Mouse (Mus musculus): ENCODE measurements around the gene Litaf. TPM values are rescaled to one million over a fixed set of nuclear protein-coding genes. Genes with fewer than 3 reads are reported as not detected.
A peak's percentile ranks its signal among the peaks of the same experiment; 100 is the strongest.
"Not testable (repeated sequence)": the region's sequence is repeated elsewhere in the genome, so short reads cannot be mapped to it uniquely, and the experiment has no call there.

Litaf gene
- polyA plus RNA-seq, 1 experiment = 17.6 TPM

GRCm38 (mm10) chr16:11021403-11022112 is 44.4 kb downstream of the Litaf start:
- Histone ChIP-seq H3K4me3 (ENCODE audit: insufficient read depth, low read depth, low read length) (no peak overlapping the region), H3K27ac (replicated peaks; ENCODE audit: low read depth, low read length) (no peak overlapping the region)

DNA sequence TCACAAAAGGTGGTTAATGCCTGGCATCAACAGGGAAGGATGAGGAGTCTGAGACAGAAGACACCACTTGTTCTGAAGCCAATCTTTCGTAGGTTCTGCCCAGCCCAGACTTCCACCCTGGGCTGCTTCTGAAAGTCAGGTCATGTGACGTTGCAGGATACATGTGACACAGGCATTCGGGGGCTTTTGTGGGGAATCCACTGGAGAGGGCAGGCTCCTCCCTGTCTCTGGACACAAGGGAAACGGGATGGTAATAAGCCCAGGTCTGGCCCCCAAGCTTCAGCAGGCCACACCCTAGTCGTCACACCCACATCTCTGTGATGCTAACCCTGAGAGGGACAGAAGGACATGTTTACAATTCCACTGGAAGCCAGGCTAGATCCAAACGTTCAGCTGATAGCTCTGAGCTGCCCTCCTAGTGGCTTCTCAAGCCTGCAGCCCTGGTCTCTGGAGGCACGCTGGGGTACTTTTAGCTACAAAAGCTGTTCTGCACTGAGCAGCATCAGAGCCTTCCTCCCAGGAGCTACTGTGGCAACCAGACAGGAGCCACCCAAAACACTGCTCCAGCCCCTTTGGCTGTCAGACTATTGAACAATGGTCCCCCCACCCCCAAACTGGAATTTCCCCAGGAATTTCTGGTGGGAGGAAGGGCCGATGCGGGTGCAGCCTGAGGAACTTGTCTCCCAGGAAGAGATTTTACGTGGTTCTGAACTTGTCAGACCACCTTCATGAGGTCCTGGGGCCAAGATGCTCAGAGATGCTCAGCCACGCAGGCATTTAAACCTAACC is 48.0 kb downstream of the Litaf start:
- Histone ChIP-seq H3K4me3 (ENCODE audit: insufficient read depth, low read depth, low read length) (no peak overlapping the region), H3K27ac (replicated peaks; ENCODE audit: low read depth, low read length) (0 out of 2 replicates have a peak overlapping the region, but pooled peaks have one; percentile 6), H3K4me1 (ENCODE audit: control insufficient read depth, insufficient read depth, insufficient read length, low read length) (peaks cover 1% of the 10 kb centered on the region; the same call in 1 of the 2 replicates)

More at GRCm38 (mm10) chr16:11021403-11022112, 44.4 kb downstream of the Litaf start:
- H3K4me1 ChIP-seq (ENCODE audit: control insufficient read depth, insufficient read depth, insufficient read length, low read length) = no peaks in the 10 kb centered on the region; the same call in 1 of the 2 replicates

DNA sequence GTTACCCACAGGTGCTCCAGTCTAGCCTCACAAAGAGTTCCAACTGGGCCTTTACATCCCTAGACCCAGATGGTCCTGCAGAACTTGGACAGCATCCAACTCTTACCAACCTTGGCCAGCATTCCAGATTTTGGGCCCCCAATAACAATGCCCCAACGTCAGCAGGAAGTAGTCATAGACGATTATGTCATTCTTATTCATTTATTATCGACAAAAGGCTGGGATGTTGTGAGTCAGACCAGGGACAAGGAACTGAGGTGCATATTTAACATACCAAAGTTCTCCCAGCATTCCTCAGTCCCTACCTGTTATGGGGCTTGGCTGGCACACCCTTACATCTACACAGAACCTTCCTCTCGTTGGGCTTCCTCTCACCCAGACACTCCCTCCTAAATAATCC is 49.6 kb downstream of the Litaf start:
- Histone ChIP-seq H3K4me1 (ENCODE audit: control insufficient read depth, insufficient read depth, insufficient read length, low read length) (peaks cover 11% of the 10 kb centered on the region), H3K4me3 (ENCODE audit: insufficient read depth, low read depth, low read length) (no peak overlapping the region), H3K27ac (replicated peaks; ENCODE audit: low read depth, low read length) (peak overlapping the region; percentile 67)

DNA sequence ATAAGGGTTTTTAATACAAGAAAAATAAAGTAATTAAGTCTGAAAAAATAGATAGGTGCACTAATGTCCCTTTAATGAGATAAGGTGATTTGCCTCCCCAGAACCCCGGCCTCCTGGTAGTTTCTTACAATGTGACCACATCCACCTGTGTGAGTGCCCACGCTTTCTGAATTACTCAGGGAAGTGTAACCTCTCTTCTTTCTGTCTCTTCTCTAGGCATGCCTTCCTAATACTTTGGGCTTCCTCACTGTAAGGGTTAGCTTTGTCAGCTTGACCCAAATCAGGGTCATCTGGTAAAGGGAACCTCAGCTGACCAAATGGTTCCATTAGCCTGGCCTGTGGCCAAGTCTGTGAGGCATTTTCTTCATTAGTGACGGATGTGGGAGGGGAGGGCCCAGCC is 51.5 kb downstream of the Litaf start:
- Histone ChIP-seq H3K4me1 (ENCODE audit: control insufficient read depth, insufficient read depth, insufficient read length, low read length) (peaks cover 13% of the 10 kb centered on the region), H3K4me3 (ENCODE audit: insufficient read depth, low read depth, low read length) (no peak overlapping the region), H3K27ac (replicated peaks; ENCODE audit: low read depth, low read length) (no peak overlapping the region)

- not testable (repeated sequence) for H3K4me3 ChIP-seq (ENCODE audit: insufficient read depth, low read depth, low read length)
- peaks cover 20% of the 10 kb centered on the region for H3K4me1 ChIP-seq (ENCODE audit: control insufficient read depth, insufficient read depth, insufficient read length, low read length)
- H3K27ac ChIP-seq (replicated peaks; ENCODE audit: low read depth, low read length) = peak overlapping the region; percentile 55; the same call in 1 of the 2 replicates
These were observed 52.4 kb downstream of the Litaf start for GRCm38 (mm10) chr16:11013464-11014147.

GRCm38 (mm10) chr16:11012571-11013463 is 53.1 kb downstream of the Litaf start:
- peaks cover 24% of the 10 kb centered on the region for H3K4me1 ChIP-seq (ENCODE audit: control insufficient read depth, insufficient read depth, insufficient read length, low read length)
- peak overlapping the region; percentile 55 for H3K27ac ChIP-seq (replicated peaks; ENCODE audit: low read depth, low read length)
- no peak overlapping the region for H3K4me3 ChIP-seq (ENCODE audit: insufficient read depth, low read depth, low read length)

GRCm38 (mm10) chr16:11011939-11012338 is 54.0 kb downstream of the Litaf start:
- no peak overlapping the region for H3K27ac ChIP-seq (replicated peaks; ENCODE audit: low read depth, low read length)
- H3K4me3 ChIP-seq (ENCODE audit: insufficient read depth, low read depth, low read length) = no peak overlapping the region
- peaks cover 32% of the 10 kb centered on the region for H3K4me1 ChIP-seq (ENCODE audit: control insufficient read depth, insufficient read depth, insufficient read length, low read length)

GRCm38 (mm10) chr16:11011206-11011605 is 54.8 kb downstream of the Litaf start:
- no peak overlapping the region for H3K4me3 ChIP-seq (ENCODE audit: insufficient read depth, low read depth, low read length)
- no peak overlapping the region for H3K27ac ChIP-seq (replicated peaks; ENCODE audit: low read depth, low read length)

DNA sequence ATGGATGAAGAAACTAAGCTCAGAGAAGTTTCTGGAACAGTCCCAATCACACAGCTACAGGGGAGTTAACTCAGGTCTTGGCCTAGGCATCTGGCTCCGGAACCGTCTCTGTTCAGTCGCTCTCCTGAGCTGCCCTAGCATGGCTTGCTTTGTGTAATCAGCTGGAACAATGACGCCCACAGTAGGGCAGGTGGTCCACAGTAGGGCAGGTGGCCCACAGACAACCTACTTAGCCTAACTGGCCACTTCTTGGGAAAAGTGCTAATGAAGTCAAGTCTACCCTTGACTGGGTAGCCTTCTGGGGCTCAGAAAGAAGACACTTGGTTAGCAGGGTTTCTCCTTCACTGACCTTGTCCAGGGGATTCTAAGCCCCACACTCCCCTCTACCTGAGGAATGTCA is 55.7 kb downstream of the Litaf start:
- Histone ChIP-seq H3K4me1 (ENCODE audit: control insufficient read depth, insufficient read depth, insufficient read length, low read length) (peaks cover 38% of the 10 kb centered on the region), H3K4me3 (ENCODE audit: insufficient read depth, low read depth, low read length) (no peak overlapping the region), H3K27ac (replicated peaks; ENCODE audit: low read depth, low read length) (no peak overlapping the region)

More at GRCm38 (mm10) chr16:11011206-11011605, 54.8 kb downstream of the Litaf start:
- peaks cover 38% of the 10 kb centered on the region for H3K4me1 ChIP-seq (ENCODE audit: control insufficient read depth, insufficient read depth, insufficient read length, low read length)

GRCm38 (mm10) chr16:11008162-11008991 is 57.6 kb downstream of the Litaf start:
- H3K4me3 ChIP-seq (ENCODE audit: insufficient read depth, low read depth, low read length) = peak overlapping the region; percentile 32
- H3K27ac ChIP-seq (replicated peaks; ENCODE audit: low read depth, low read length) = peak overlapping the region; percentile 98
- H3K4me1 ChIP-seq (ENCODE audit: control insufficient read depth, insufficient read depth, insufficient read length, low read length) = peaks cover 38% of the 10 kb centered on the region

- Histone ChIP-seq H3K4me1 (ENCODE audit: control insufficient read depth, insufficient read depth, insufficient read length, low read length) (peaks cover 29% of the 10 kb centered on the region), H3K27ac (replicated peaks; ENCODE audit: low read depth, low read length) (peak overlapping the region; percentile 87), H3K4me3 (ENCODE audit: insufficient read depth, low read depth, low read length) (no peak overlapping the region)
These were observed 59.9 kb downstream of the Litaf start for GRCm38 (mm10) chr16:11006100-11006499.

DNA sequence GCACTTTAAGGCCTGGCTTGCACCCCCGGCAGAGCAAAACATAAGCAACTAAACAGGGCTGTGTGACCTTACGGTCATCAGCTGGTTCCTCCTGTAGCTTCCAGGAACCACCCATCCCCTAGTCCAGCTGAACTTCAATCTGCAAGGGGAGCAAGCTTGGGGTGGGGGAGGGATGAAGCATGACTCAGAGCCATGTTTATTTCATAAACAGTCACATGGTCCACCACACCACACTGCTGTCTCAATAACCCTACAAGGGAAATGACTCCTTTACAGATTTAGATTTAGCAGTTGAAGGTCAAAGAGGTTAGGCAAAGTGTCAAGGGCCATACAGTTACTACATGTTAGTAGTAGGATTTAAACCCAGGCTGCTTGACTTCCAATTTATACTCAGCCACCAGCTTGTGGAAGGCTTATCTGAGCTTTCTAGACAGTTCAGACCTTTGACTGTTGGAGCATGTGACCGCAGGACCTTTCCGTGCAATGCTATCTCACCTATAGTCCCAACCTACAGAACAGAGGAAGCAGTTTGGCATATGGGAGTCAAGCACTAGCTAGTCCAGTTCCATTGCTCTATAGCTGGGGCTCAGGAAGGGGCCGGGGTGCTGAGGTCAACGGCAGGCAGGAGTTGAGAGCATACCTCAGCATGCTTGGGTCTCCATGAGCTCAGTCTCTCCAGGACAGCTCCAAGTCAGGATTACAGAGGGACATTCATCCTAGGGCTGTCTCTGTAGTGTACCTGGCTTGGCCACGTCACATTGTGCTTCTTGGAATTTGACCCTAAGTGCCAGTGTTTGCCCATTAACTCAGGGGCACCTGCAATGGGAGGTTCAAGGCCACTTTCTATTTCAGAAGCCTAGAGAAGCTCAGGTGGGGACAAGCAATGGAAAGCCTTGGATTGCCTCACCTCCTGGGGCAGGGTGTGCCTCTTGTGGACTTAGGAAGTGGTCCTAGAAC is 64.0 kb downstream of the Litaf start:
- H3K4me1 ChIP-seq (ENCODE audit: control insufficient read depth, insufficient read depth, insufficient read length, low read length) = peaks cover 8% of the 10 kb centered on the region; the same call in 1 of the 2 replicates
- H3K4me3 ChIP-seq (ENCODE audit: insufficient read depth, low read depth, low read length) = no peak overlapping the region
- 0 out of 2 replicates have a peak overlapping the region, but pooled peaks have one; percentile 6 for H3K27ac ChIP-seq (replicated peaks; ENCODE audit: low read depth, low read length)

DNA sequence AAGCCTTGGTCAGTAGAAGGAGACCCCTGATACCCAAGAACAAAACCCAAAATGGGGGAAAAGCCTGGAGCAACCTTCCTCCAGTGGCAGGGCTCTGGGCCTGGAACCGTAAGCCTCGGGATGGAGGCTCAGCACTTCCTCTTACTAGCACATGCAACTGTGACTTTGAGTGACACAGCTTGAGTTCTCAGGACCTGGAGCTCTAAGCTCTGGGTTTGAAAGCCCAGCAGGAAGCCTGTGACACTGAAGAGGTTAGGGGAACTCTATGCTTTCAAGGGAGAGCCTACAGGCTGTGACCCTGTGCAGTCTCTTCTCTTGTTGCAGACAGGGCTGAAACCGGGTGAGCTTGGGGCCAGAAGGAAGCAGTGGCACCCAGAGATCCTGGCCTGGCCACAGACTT is 66.1 kb downstream of the Litaf start:
- no peak overlapping the region for H3K4me3 ChIP-seq (ENCODE audit: insufficient read depth, low read depth, low read length)
- H3K4me1 ChIP-seq (ENCODE audit: control insufficient read depth, insufficient read depth, insufficient read length, low read length) = 0 out of 2 replicates have a peak, but pooled peaks cover 2% of the 10 kb centered on the region
- H3K27ac ChIP-seq (replicated peaks; ENCODE audit: low read depth, low read length) = 0 out of 2 replicates have a peak overlapping the region, but pooled peaks have one; percentile 26

All from brown adipose tissue, adult 24 weeks (tissue).